Mouse (Mus musculus) neural tube, embryonic 14.5 days (tissue): ENCODE data around the gene Sowahb. TPM values are rescaled to one million over a fixed set of nuclear protein-coding genes. Genes with fewer than 3 reads are reported as not detected.

ENCODE experiments used
- ATAC-seq: fragments of 200-750 bp; cut with Nextera tagmentation; 2 replicates; pipeline ENCODE4 v1.8.0; 2017; ENCODE audit warnings: low read depth, mild to moderate bottlenecking, moderate TSS enrichment, moderate library complexity
- H3K27ac ChIP-seq: fragments of 300-500 bp; sonication (generic); 2 replicates; pipeline ENCODE4 v1.5.1; 2014; ENCODE audit warnings: low read depth, mild to moderate bottlenecking, control low read depth, low read length, moderate library complexity, mixed read lengths
- H3K27me3 ChIP-seq: fragments of 300-500 bp; sonication (generic); 2 replicates; pipeline ENCODE4 v1.6.1; 2014; ENCODE audit warnings: low read length; ENCODE audit not compliant: control insufficient read depth, insufficient read depth
- H3K36me3 ChIP-seq: fragments of 300-500 bp; sonication (generic); 2 replicates; pipeline ENCODE4 v1.6.1; 2014; ENCODE audit warnings: low read length, mixed read lengths; ENCODE audit not compliant: control insufficient read depth, insufficient read depth
- H3K4me1 ChIP-seq: fragments of 300-500 bp; sonication (generic); 2 replicates; pipeline ENCODE4 v1.6.1; 2014; ENCODE audit warnings: low read length; ENCODE audit not compliant: control insufficient read depth, insufficient read depth
- H3K4me2 ChIP-seq: fragments of 300-500 bp; sonication (generic); 2 replicates; pipeline ENCODE4 v1.6.1; 2014; ENCODE audit warnings: mild to moderate bottlenecking, low read depth, low read length, control low read depth
- H3K4me3 ChIP-seq: fragments of 300-500 bp; sonication (generic); 2 replicates; pipeline ENCODE4 v1.5.1; 2014; ENCODE audit warnings: low read depth, low read length, control low read depth, mixed read lengths
- H3K9ac ChIP-seq: fragments of 300-500 bp; sonication (generic); replicated peaks from 2 replicates; pipeline ENCODE4 v1.6.1; 2014; ENCODE audit warnings: low read depth, mild to moderate bottlenecking, control low read depth, low read length, mixed read lengths
- H3K9me3 ChIP-seq: fragments of 300-500 bp; sonication (generic); 2 replicates; pipeline ENCODE4 v1.6.1; 2016; ENCODE audit warnings: low read length; ENCODE audit not compliant: control insufficient read depth
- WGBS: fragments of 180-500 bp; shearing (Covaris S2); extraction: QIAGEN DNeasy Blood & Tissue Kit; methylation state at CpG from one replicate; pipeline ENCODE4 v1.1.7; 2014; 5-methylcytosine and 5-hydroxymethylcytosine counted together
- polyA plus RNA-seq: library from polyadenylated mRNA; unstranded; fragments of >200 nt; fragmentation: Nextera tagmentation; extraction: Ambion mirVana; gene quantifications from 2 replicates; pipeline ENCODE4 v1.2.1, GENCODE M21; 2014

Gene Sowahb
- polyA plus RNA-seq, 1 experiment from 2014 or later = not detected

DNA sequence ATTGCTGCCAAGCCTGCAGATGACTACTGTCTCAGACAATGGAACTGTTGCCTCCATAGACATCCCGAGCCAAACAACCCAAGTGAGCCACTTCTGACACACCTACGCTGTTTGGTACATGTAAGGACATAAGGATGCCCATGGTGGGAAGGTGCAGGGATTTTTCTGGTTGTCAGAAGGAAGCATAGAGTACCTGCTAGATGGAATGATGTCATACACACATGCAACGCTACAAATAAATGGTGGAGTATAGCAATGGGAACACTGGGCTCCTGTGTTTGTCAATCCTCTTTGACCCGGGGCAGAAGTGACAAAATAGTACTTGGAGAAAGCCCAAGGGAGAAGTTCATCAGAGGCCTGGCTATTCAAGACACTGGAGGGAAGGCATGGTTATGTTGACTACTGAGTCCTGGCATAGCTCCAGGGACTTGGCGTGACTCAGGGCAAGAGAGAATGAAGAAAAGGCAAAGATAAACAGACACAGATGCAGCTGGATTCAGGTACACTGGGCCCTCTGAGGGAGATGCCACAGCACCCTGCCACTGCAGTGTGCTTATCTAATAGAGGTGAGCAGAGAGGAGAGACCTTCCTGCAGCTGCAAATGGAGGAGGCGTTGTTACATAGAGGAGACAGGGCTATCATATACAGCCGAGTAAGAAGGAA lies 33.0 kb upstream of the Sowahb start:
- no peaks in the 10 kb centered on the region for H3K9me3 ChIP-seq
- WGBS = 85% methylated on average over 7 of the region's 7 CpGs
- H3K9ac ChIP-seq = no peak overlapping the region
- ATAC-seq = no peak
- no peak overlapping the region for H3K4me2 ChIP-seq
- H3K4me1 ChIP-seq = no peaks in the 10 kb centered on the region
- no peaks in the 10 kb centered on the region for H3K27me3 ChIP-seq
- no peaks in the 10 kb centered on the region for H3K36me3 ChIP-seq
- no peak overlapping the region for H3K27ac ChIP-seq
- no peak overlapping the region for H3K4me3 ChIP-seq

- no peak for ATAC-seq
- Histone ChIP-seq H3K36me3 (no peaks in the 10 kb centered on the region), H3K4me3 (no peak overlapping the region), H3K9me3 (no peaks in the 10 kb centered on the region), H3K9ac (no peak overlapping the region), H3K27me3 (no peaks in the 10 kb centered on the region), H3K27ac (no peak overlapping the region), H3K4me1 (no peaks in the 10 kb centered on the region), H3K4me2 (no peak overlapping the region)
- WGBS = 90% methylated on average over 4 of the region's 4 CpGs
Measured at GRCm38 (mm10) chr5:93060865-93061264, 16.0 kb upstream of the Sowahb start.

DNA sequence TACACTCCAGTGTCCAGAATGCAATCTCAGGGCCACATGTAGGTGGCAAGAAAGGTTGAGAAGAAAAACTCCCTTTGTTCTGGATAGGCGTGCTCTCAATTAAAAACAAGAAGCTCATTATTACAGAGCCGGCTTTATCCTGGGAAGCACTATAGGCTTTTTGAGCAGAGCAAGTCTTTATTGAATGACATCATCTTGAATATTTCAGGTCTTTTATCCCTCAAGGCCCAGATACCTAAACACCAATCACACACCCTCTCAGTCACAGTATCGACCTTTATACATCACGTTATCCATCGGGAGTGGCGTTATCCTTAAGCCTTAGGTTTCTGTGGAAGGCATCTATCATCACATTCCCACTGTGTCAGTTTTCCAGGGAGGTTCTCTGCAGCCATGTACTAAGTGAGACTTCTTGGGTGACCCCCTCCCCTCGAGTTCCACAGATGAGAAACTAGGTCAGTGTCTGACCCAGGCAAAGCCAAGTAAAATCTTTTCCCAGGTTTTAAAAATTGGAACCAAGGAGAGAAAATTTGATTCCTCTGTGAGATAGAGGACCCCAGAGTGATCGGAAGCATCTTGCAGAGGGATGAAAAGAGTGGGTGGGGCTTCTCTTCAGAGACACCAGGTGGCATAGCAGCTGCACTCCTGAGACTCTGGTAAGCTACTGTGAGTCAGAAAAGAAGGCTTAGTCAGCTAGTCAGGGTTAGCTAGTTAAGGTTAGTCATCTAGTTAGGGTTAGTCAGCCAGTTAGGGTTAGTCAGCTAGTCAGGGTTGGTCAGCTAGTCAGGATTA lies 9.0 kb upstream of the Sowahb start:
- no peak for ATAC-seq
- no peaks in the 10 kb centered on the region for H3K36me3 ChIP-seq
- no peak overlapping the region for H3K4me2 ChIP-seq
- H3K4me3 ChIP-seq = no peak overlapping the region
- no peaks in the 10 kb centered on the region for H3K4me1 ChIP-seq
- WGBS = 55% methylated on average over 8 of the region's 8 CpGs
- H3K27me3 ChIP-seq = no peaks in the 10 kb centered on the region
- no peak overlapping the region for H3K27ac ChIP-seq
- no peaks in the 10 kb centered on the region for H3K9me3 ChIP-seq
- no peak overlapping the region for H3K9ac ChIP-seq

DNA sequence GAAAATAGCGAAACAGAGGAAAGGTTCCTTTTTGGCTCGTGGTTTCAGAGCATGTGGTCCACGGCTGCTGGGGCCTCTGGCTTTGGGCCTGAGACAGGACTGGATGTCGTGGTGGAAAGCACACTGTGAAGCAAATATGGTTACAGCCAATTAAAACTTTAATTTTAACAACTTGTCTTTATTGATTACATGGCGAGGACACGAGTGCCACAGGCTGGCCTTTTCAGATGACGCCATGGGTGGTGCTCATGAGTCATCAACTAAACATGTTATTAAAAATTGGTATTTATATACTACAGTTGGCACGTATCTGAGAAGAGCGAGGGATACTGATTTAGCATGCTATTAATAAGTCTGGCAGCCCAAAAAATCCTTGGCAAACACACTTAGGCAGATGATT lies 7.1 kb upstream of the Sowahb start:
- Histone ChIP-seq H3K4me1 (no peaks in the 10 kb centered on the region), H3K27ac (no peak overlapping the region), H3K9ac (no peak overlapping the region), H3K9me3 (no peaks in the 10 kb centered on the region), H3K4me3 (no peak overlapping the region), H3K4me2 (no peak overlapping the region), H3K27me3 (peaks cover 5% of the 10 kb centered on the region; the same call in 1 of the 2 replicates), H3K36me3 (no peaks in the 10 kb centered on the region)
- WGBS = 85% methylated on average over 9 of the region's 9 CpGs
- no peak for ATAC-seq

GRCm38 (mm10) chr5:93051041-93051440 lies 6.2 kb upstream of the Sowahb start:
- H3K4me2 ChIP-seq = no peak overlapping the region
- no peak overlapping the region for H3K4me3 ChIP-seq
- ATAC-seq = no peak
- no peak overlapping the region for H3K27ac ChIP-seq
- no peaks in the 10 kb centered on the region for H3K9me3 ChIP-seq
- WGBS = 48% methylated on average over 5 of the region's 5 CpGs
- H3K27me3 ChIP-seq = peaks cover 11% of the 10 kb centered on the region
- H3K4me1 ChIP-seq = no peaks in the 10 kb centered on the region
- no peaks in the 10 kb centered on the region for H3K36me3 ChIP-seq
- H3K9ac ChIP-seq = no peak overlapping the region

- H3K4me2 ChIP-seq = no peak overlapping the region
- no peak overlapping the region for H3K4me3 ChIP-seq
- WGBS = 86% methylated on average over 1 of the region's 1 CpGs
- H3K9me3 ChIP-seq = no peaks in the 10 kb centered on the region
- H3K27ac ChIP-seq = no peak overlapping the region
- peaks cover 3% of the 10 kb centered on the region; the same call in 1 of the 2 replicates for H3K4me1 ChIP-seq
- no peaks in the 10 kb centered on the region for H3K36me3 ChIP-seq
- ATAC-seq = no peak
- peaks cover 18% of the 10 kb centered on the region for H3K27me3 ChIP-seq
- no peak overlapping the region for H3K9ac ChIP-seq
Measured at GRCm38 (mm10) chr5:93049971-93050370, 5.1 kb upstream of the Sowahb start.

GRCm38 (mm10) chr5:93048481-93049240 lies 3.8 kb upstream of the Sowahb start:
- ATAC-seq = no peak
- Histone ChIP-seq H3K27me3 (peaks cover 29% of the 10 kb centered on the region), H3K4me1 (peaks cover 15% of the 10 kb centered on the region; the same call in 1 of the 2 replicates), H3K27ac (no peak overlapping the region), H3K4me2 (no peak overlapping the region), H3K9me3 (no peaks in the 10 kb centered on the region), H3K36me3 (no peaks in the 10 kb centered on the region), H3K9ac (no peak overlapping the region), H3K4me3 (no peak overlapping the region)
- WGBS = 69% methylated on average over 13 of the region's 13 CpGs

- H3K9me3 ChIP-seq = no peaks in the 10 kb centered on the region
- no peaks in the 10 kb centered on the region for H3K36me3 ChIP-seq
- no peak overlapping the region for H3K4me2 ChIP-seq
- peaks cover 15% of the 10 kb centered on the region; the same call in 1 of the 2 replicates for H3K4me1 ChIP-seq
- ATAC-seq = no peak
- H3K27ac ChIP-seq = no peak overlapping the region
- H3K27me3 ChIP-seq = peaks cover 49% of the 10 kb centered on the region
- no peak overlapping the region for H3K4me3 ChIP-seq
- 29% methylated on average over 5 of the region's 5 CpGs for WGBS
- H3K9ac ChIP-seq = no peak overlapping the region
Measured at GRCm38 (mm10) chr5:93046306-93046845, 1.6 kb upstream of the Sowahb start.
